In genomic region chr16:64883896-64884295, GRCm38 (mm10) we compare ENCODE assay signal across 13 mouse cellular contexts. TPM values are rescaled to one million over a fixed set of nuclear protein-coding genes. Genes with fewer than 3 reads are reported as not detected.
DNase-seq lines count a peak whose midpoint lies in the region; ATAC-seq and TF ChIP-seq lines count a peak whose summit lies in the region.
"Had no signal": no experiment of that assay in that cellular context is flagged by ENCODE, and none has a peak within 500 bp of the region (broad histone marks: within the 10 kb centered on the region; RNA-seq: fewer than 3 reads in every experiment).

No protein-coding gene starts in this region.

- no peak for TF ChIP-seq EP300 in heart, postnatal 0 days (IDR thresholded peaks at IDR 0.05; ENCODE audit: low read depth)
- TF ChIP-seq EP300 in ES-Bruce4 (IDR thresholded peaks at IDR 0.05; ENCODE audit: insufficient read depth, low read depth, low read length), result no peak

- H3K4me3 ChIP-seq in heart, postnatal 0 days (ENCODE audit: low read depth, low read length), result no peak overlapping the region
- no peak overlapping the region for H3K4me3 ChIP-seq in heart, embryonic 10.5 days
- no peak overlapping the region for H3K4me3 ChIP-seq in ES-Bruce4 (ENCODE audit: low read depth, low read length)
- no peak overlapping the region for H3K4me3 ChIP-seq in macrophage (ENCODE audit: inconsistent target)
- H3K4me3 ChIP-seq in lung, adult 2 months (replicated peaks; ENCODE audit: extremely low read depth, low read depth, low read length), result no peak overlapping the region
- H3K4me3 ChIP-seq: erythroblast, embryonic 14.5 days; liver, embryonic 15.5 days had no signal

- TF ChIP-seq POLR2A in ES-Bruce4 (IDR thresholded peaks at IDR 0.05; ENCODE audit: insufficient read depth, low read length), result no peak
- TF ChIP-seq POLR2A in lung, adult 2 months (IDR thresholded peaks at IDR 0.05; ENCODE audit: borderline replicate concordance, extremely low read depth, low read depth, low read length), result no peak

- H3K9ac ChIP-seq in heart, postnatal 0 days (replicated peaks; ENCODE audit: low read depth, low read length), result no peak overlapping the region
- H3K9ac ChIP-seq in ES-Bruce4 (ENCODE audit: low read depth, poor library complexity, severe bottlenecking), result no peak overlapping the region
- H3K9ac ChIP-seq: liver, embryonic 15.5 days had no signal

- no peaks in the 10 kb centered on the region for H3K27me3 ChIP-seq in heart, postnatal 0 days (ENCODE audit: control insufficient read depth, insufficient read depth, low read length)
- H3K27me3 ChIP-seq in heart, embryonic 10.5 days (ENCODE audit: insufficient read depth, poor library complexity, severe bottlenecking), result no peaks in the 10 kb centered on the region
- no peaks in the 10 kb centered on the region for H3K27me3 ChIP-seq in ES-Bruce4 (ENCODE audit: control insufficient read depth, insufficient read depth, low read length, poor library complexity, severe bottlenecking)
- H3K27me3 ChIP-seq: liver, embryonic 15.5 days had no signal

- no peaks in the 10 kb centered on the region for H3K79me2 ChIP-seq in macrophage (ENCODE audit: inconsistent target)

- no peak overlapping the region for H3K27ac ChIP-seq in heart, postnatal 0 days (ENCODE audit: low read depth)
- H3K27ac ChIP-seq in heart, embryonic 10.5 days, result no peak overlapping the region
- H3K27ac ChIP-seq in ES-Bruce4 (ENCODE audit: insufficient read depth, low read length) (peak overlapping the region; percentile 84), macrophage (0 out of 2 replicates have a peak overlapping the region, but pooled peaks have one; percentile 21)
- H3K27ac ChIP-seq: liver, embryonic 15.5 days had no signal

- 29% methylated on average over 5 of the region's 5 CpGs for WGBS in heart, postnatal 0 days
- 31% methylated on average over 5 of the region's 5 CpGs for WGBS in heart, embryonic 10.5 days
- WGBS in macrophage (ENCODE audit: missing documents), result 32% methylated on average over 5 of the region's 5 CpGs
- 40% methylated on average over 5 of the region's 5 CpGs for whole genome bisulfite sequencing in lung, adult 2 months

- H3K9me3 ChIP-seq in heart, postnatal 0 days (replicated peaks; ENCODE audit: control insufficient read depth, low read length), result 0 out of 2 replicates have a peak, but pooled peaks cover 4% of the 10 kb centered on the region
- H3K9me3 ChIP-seq in heart, embryonic 10.5 days, result no peaks in the 10 kb centered on the region
- H3K9me3 ChIP-seq in ES-Bruce4 (replicated peaks; ENCODE audit: control insufficient read depth, insufficient read depth, low read length, poor library complexity, severe bottlenecking), result peaks cover 24% of the 10 kb centered on the region
- H3K9me3 ChIP-seq: liver, embryonic 15.5 days had no signal

- no peak for TF ChIP-seq CTCF in heart, postnatal 0 days (IDR thresholded peaks at IDR 0.05; ENCODE audit: low read depth)
- TF ChIP-seq CTCF in ES-Bruce4 (IDR thresholded peaks at IDR 0.05; ENCODE audit: low read depth, low read length), result no peak
- TF ChIP-seq CTCF in lung, adult 2 months (IDR thresholded peaks at IDR 0.05; ENCODE audit: insufficient read depth, low read length), result no peak

- H3K4me1 ChIP-seq in heart, postnatal 0 days (ENCODE audit: control insufficient read depth, insufficient read depth), result 0 out of 2 replicates have a peak, but pooled peaks cover 9% of the 10 kb centered on the region
- peaks cover 12% of the 10 kb centered on the region for H3K4me1 ChIP-seq in heart, embryonic 10.5 days
- peaks cover 1% of the 10 kb centered on the region for H3K4me1 ChIP-seq in ES-Bruce4 (ENCODE audit: control insufficient read depth, insufficient read depth, low read length)
- H3K4me1 ChIP-seq in lung, adult 2 months (ENCODE audit: control insufficient read depth, insufficient read depth, low read length), result no peaks in the 10 kb centered on the region; the same call in 1 of the 2 replicates
- H3K4me1 ChIP-seq: liver, embryonic 15.5 days had no signal

- H3K4me2 ChIP-seq in heart, postnatal 0 days (ENCODE audit: low read depth, low read length), result peak overlapping the region; percentile 6; the same call in 1 of the 2 replicates
- H3K4me2 ChIP-seq: liver, embryonic 15.5 days; midbrain, embryonic 11.5 days had no signal

- intact Hi-C loops in left cerebral cortex, postnatal 25 days (cut with DNase I), result no loop called here

- H3K36me3 ChIP-seq in heart, postnatal 0 days (replicated peaks; ENCODE audit: control insufficient read depth, insufficient read depth, low read length), result no peaks in the 10 kb centered on the region
- H3K36me3 ChIP-seq in heart, embryonic 10.5 days, result no peaks in the 10 kb centered on the region
- no peaks in the 10 kb centered on the region for H3K36me3 ChIP-seq in ES-Bruce4 (ENCODE audit: control insufficient read depth, insufficient read depth, low read length, poor library complexity, severe bottlenecking)
- H3K36me3 ChIP-seq in macrophage (ENCODE audit: inconsistent target), result no peaks in the 10 kb centered on the region
- H3K36me3 ChIP-seq: liver, embryonic 15.5 days had no signal

- no peak for ATAC-seq in heart, postnatal 0 days (ENCODE audit: insufficient read depth, low read depth)

- no peak for DNase-seq in heart, postnatal 0 days (ENCODE audit: low spot score)
- DNase-seq in heart, embryonic 10.5 days (ENCODE audit: low spot score), result no peak
- DNase-seq in 416B (ENCODE audit: low read depth), result peak; percentile 91
- DNase-seq in left cerebral cortex, postnatal 25 days (ENCODE audit: low spot score in 2 of 2), result no peak
- no peak for DNase-seq in lung, adult 2 months
- DNase-seq: cerebellum, adult 11 months; heart, postnatal 36 days; kidney, adult 11 months had no signal

RNA-seq across cellular contexts. Expression of gene Cggbp1, which starts 32.1 kb away (rescaled TPM):
- total RNA-seq in heart, postnatal 0 days (2014; rRNA removed; ENCODE audit: low replicate concordance), result 28.9 and 29.6 TPM in 2 replicates
- 27.5 and 29.5 TPM in 2 replicates for polyA plus RNA-seq in heart, postnatal 0 days (2015; fragmentation: Nextera tagmentation; extraction: Ambion mirVana)
- 63.7 and 67.6 TPM in 2 replicates for polyA plus RNA-seq in heart, embryonic 10.5 days (2016; fragmentation: Nextera tagmentation; extraction: Ambion mirVana)
- polyA plus RNA-seq in ES-Bruce4 (2011; ENCODE audit: insufficient read depth, insufficient read length, low read depth, missing spikeins) (60.9 and 72.9 TPM in 2 replicates), macrophage (2018) (51.1 to 59.0 TPM (median 55.2 TPM) in 3 replicates)
- 10 to 100 TPM; 22.0 to 86.7 (median 48.8) TPM for total RNA-seq in macrophage (2018; cell fraction: chromatin; rRNA removed)
- total RNA-seq in macrophage (2018; cell fraction: cytosol; rRNA removed), result 100 to 1,000 TPM in 3 of 26 experiments, 10 to 100 TPM in 23; 74.1 to 135 (median 85.7) TPM
- total RNA-seq in macrophage (2018; cell fraction: nucleus; rRNA removed), result 100 to 1,000 TPM in 6 of 26 experiments, 10 to 100 TPM in 20; 35.3 to 150 (median 86.8) TPM
- total RNA-seq in left cerebral cortex, postnatal 25 days (2021), result 10 to 100 TPM; 54.0 to 59.8 TPM
- polyA plus RNA-seq in lung, adult 2 months (2012; rRNA removed), result 8.7 and 17.4 TPM in 2 replicates

RNA-seq across cellular contexts. Expression of gene Zfp654, which starts 32.4 kb away (rescaled TPM):
- 5.4 and 8.9 TPM in 2 replicates for total RNA-seq in heart, postnatal 0 days (2014; rRNA removed; ENCODE audit: low replicate concordance)
- polyA plus RNA-seq in heart, postnatal 0 days (2015; fragmentation: Nextera tagmentation; extraction: Ambion mirVana), result 3.0 and 3.3 TPM in 2 replicates
- 6.6 and 7.0 TPM in 2 replicates for polyA plus RNA-seq in heart, embryonic 10.5 days (2016; fragmentation: Nextera tagmentation; extraction: Ambion mirVana)
- 12.0 and 12.1 TPM in 2 replicates for polyA plus RNA-seq in ES-Bruce4 (2011; ENCODE audit: insufficient read depth, insufficient read length, low read depth, missing spikeins)
- 10 to 100 TPM in 24 of 26 experiments, 1 to 10 TPM in 2; 7.9 to 22.8 (median 17.0) TPM for total RNA-seq in macrophage (2018; cell fraction: chromatin; rRNA removed)
- total RNA-seq in macrophage (2018; cell fraction: cytosol; rRNA removed), result 10 to 100 TPM in 1 of 26 experiments, 1 to 10 TPM in 25; 5.6 to 10.6 (median 7.7) TPM
- total RNA-seq in macrophage (2018; cell fraction: nucleus; rRNA removed), result 10 to 100 TPM in 23 of 26 experiments, 1 to 10 TPM in 3; 8.6 to 25.0 (median 15.6) TPM
- polyA plus RNA-seq in macrophage (2018), result 6.0 to 6.8 TPM (median 6.4 TPM) in 3 replicates
- total RNA-seq in left cerebral cortex, postnatal 25 days (2021), result 10 to 100 TPM; 17.4 to 18.0 TPM
- 0.75 and 1.2 TPM in 2 replicates for polyA plus RNA-seq in lung, adult 2 months (2012; rRNA removed)

Comparison
In these comparisons a context has a peak if more than half of its experiments do, and no peak if none do; other contexts are left out.
1. H3K27ac ChIP-seq: peak in ES-Bruce4 (single experiment) and macrophage (single experiment); none in heart, postnatal 0 days (single experiment) and heart, embryonic 10.5 days (single experiment).